Mouse (Mus musculus) layer of hippocampus, adult 2 months (tissue): Measurements from ENCODE around the gene Smad3. TPM values are rescaled to one million over a fixed set of nuclear protein-coding genes. Genes with fewer than 3 reads are reported as not detected.

Source experiments
- DNase-seq, 2 experiments: peaks; one replicate each; pipeline ENCODE4 v3.0.0; 2022; ENCODE audit warnings: low spot score in 2 of 2
- H3K27ac ChIP-seq: fragments of 200-600 bp; 2 replicates; pipeline ENCODE4 v1.8.1; 2022
- H3K4me3 ChIP-seq: fragments of 200-600 bp; 2 replicates; pipeline ENCODE4 v1.8.1; 2022; ENCODE audit warnings: mild to moderate bottlenecking
- CTCF ChIP-seq: fragments of 200-600 bp; conservative IDR thresholded peaks from 2 replicates; pipeline ENCODE4 v1.8.1; 2022; ENCODE audit warnings: antibody characterized with exemption, mild to moderate bottlenecking, moderate library complexity
- total RNA-seq, 2 experiments: library from RNA; stranded (reverse); gene quantifications; 2 replicates each; pipeline ENCODE4 v1.2.3; 2021

The Smad3 gene
- total RNA-seq, 2 experiments from 2014 or later: 48.7 to 49.6 TPM

- no peak for TF ChIP-seq CTCF
- Histone ChIP-seq H3K4me3 (no peak overlapping the region), H3K27ac (peak overlapping the region; percentile 64)
- peak in 1 of 2 experiments; percentile 32 for DNase-seq
Measured at GRCm38 (mm10) chr9:63706152-63706733, 51.6 kb downstream of the Smad3 start.

GRCm38 (mm10) chr9:63704979-63705751 is 52.6 kb downstream of the Smad3 start:
- peak overlapping the region; percentile 64; the same call in 1 of the 2 replicates for H3K27ac ChIP-seq
- DNase-seq: no peak
- no peak for TF ChIP-seq CTCF

GRCm38 (mm10) chr9:63704131-63704530 is 53.7 kb downstream of the Smad3 start:
- no peak overlapping the region for H3K27ac ChIP-seq
- TF ChIP-seq CTCF: no peak
- no peak overlapping the region for H3K4me3 ChIP-seq
- DNase-seq: no peak

More at GRCm38 (mm10) chr9:63704979-63705751, 52.6 kb downstream of the Smad3 start:
- H3K4me3 ChIP-seq: no peak overlapping the region

- DNase-seq: no peak
- H3K27ac ChIP-seq: peak overlapping the region; percentile 83
- H3K4me3 ChIP-seq: no peak overlapping the region
- no peak for TF ChIP-seq CTCF
Measured at GRCm38 (mm10) chr9:63703236-63703785, 54.5 kb downstream of the Smad3 start.

GRCm38 (mm10) chr9:63702502-63703013 is 55.2 kb downstream of the Smad3 start:
- TF ChIP-seq CTCF: no peak
- H3K27ac ChIP-seq: peak overlapping the region; percentile 83
- H3K4me3 ChIP-seq: no peak overlapping the region
- DNase-seq: peak; percentile 49 to 60

- no peak overlapping the region for H3K4me3 ChIP-seq
- no peak for TF ChIP-seq CTCF
- peak overlapping the region; percentile 83 for H3K27ac ChIP-seq
- DNase-seq: no peak
Measured at GRCm38 (mm10) chr9:63701957-63702309, 55.9 kb downstream of the Smad3 start.

GRCm38 (mm10) chr9:63701258-63701956 is 56.4 kb downstream of the Smad3 start:
- Histone ChIP-seq H3K27ac (peak overlapping the region; percentile 51; the same call in 1 of the 2 replicates), H3K4me3 (no peak overlapping the region)
- peak; percentile 17; the same call in 1 of the 2 replicates for TF ChIP-seq CTCF
- no peak for DNase-seq

- no peak overlapping the region for H3K4me3 ChIP-seq
- H3K27ac ChIP-seq: no peak overlapping the region
- DNase-seq: no peak
- TF ChIP-seq CTCF: no peak
Measured at GRCm38 (mm10) chr9:63699145-63699544, 58.6 kb downstream of the Smad3 start.

GRCm38 (mm10) chr9:63698320-63699045 is 59.3 kb downstream of the Smad3 start:
- Histone ChIP-seq H3K4me3 (no peak overlapping the region), H3K27ac (no peak overlapping the region)
- no peak for TF ChIP-seq CTCF
- DNase-seq: no peak

- H3K4me3 ChIP-seq: no peak overlapping the region
- no peak overlapping the region for H3K27ac ChIP-seq
- no peak for TF ChIP-seq CTCF
- no peak for DNase-seq
Measured at GRCm38 (mm10) chr9:63697606-63698005, 60.2 kb downstream of the Smad3 start.

GRCm38 (mm10) chr9:63696463-63697105 is 61.2 kb downstream of the Smad3 start:
- Histone ChIP-seq H3K4me3 (no peak overlapping the region), H3K27ac (no peak overlapping the region)
- DNase-seq: no peak
- no peak for TF ChIP-seq CTCF

- H3K27ac ChIP-seq: no peak overlapping the region
- no peak for DNase-seq
- no peak for TF ChIP-seq CTCF
- no peak overlapping the region for H3K4me3 ChIP-seq
Measured at GRCm38 (mm10) chr9:63691960-63692359, 65.8 kb downstream of the Smad3 start.
